Mouse (Mus musculus) liver, postnatal 0 days (tissue): Measurements from ENCODE around the gene Inppl1.

Source experiments
- CTCF ChIP-seq: sonication (generic); IDR thresholded peaks from 2 replicates; pipeline ENCODE4 v1.5.1; 2016; ENCODE audit warnings: antibody characterized with exemption, low read depth
- EP300 ChIP-seq: IDR thresholded peaks from 2 replicates; pipeline ENCODE4 v1.6.1; 2016; ENCODE audit warnings: antibody characterized with exemption, low read depth, mild to moderate bottlenecking

DNA sequence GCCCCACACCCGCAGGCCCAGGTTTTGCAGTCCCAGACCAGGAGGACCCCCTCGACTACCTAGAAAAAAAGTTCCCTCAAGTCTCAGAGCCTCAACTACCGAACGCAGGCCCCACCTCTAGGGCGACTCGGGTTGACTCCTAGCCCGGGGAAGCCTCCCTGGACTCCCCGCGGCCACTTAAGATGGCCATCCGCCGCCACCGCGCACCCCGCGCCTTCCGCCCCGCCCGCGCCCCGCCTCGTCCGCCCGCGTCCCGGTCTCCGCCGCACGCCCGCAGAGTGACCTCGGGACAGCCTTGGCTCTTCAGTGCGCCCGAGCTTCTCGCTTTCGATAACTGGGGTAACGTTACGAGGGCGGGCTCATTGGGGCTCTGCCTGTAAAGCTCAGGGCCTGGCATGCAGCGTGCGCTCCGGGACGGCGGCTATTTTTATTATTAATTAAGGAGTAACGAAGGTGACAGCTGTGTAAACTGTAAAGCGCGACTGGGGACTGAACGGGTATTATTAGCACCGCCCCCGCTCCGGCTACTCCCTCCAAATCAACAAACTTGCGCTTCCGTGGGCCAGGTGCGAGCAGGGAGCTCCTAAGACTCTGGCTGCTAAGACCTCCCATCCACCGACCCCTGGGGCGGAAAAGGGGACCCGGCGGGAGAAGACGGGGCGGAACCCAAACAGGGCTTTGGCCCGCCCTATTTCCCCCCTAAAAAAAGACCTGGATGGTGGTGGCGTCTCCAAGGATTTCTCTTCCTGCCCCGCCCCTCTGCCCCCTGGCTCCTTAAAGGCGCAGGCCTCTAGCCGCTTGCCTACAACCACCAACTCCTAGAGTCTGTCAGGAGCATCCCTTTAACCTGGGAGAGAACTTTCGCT, at the start of gene Inppl1:
- peak; percentile 36 for TF ChIP-seq CTCF
- no peak for TF ChIP-seq EP300
